Mouse (Mus musculus) embryonic facial prominence, embryonic 11.5 days (tissue): ENCODE results near the gene Adam15. TPM values are rescaled to one million over a fixed set of nuclear protein-coding genes. Genes with fewer than 3 reads are reported as not detected.

Experiments used
- ATAC-seq: fragments of 200-750 bp; cut with Nextera tagmentation; replicated peaks from 2 replicates; pipeline ENCODE4 v1.8.0; 2017; ENCODE audit warnings: low read depth; ENCODE audit not compliant: insufficient number of reproducible peaks, low FRiP score, low TSS enrichment
- DNase-seq: peaks from one replicate; pipeline ENCODE4 v3.0.0-alpha.2; 2015; ENCODE audit warnings: low spot score
- H3K27ac ChIP-seq: fragments of 300-500 bp; sonication (generic); replicated peaks from 2 replicates; pipeline ENCODE4 v1.5.1; 2014; ENCODE audit warnings: mild to moderate bottlenecking, low read depth, low read length, control low read depth
- H3K27me3 ChIP-seq: fragments of 300-500 bp; sonication (generic); 2 replicates; pipeline ENCODE4 v1.6.1; 2014; ENCODE audit warnings: mild to moderate bottlenecking, low read length, moderate library complexity, mixed read lengths; ENCODE audit not compliant: control insufficient read depth, insufficient read depth
- H3K36me3 ChIP-seq: fragments of 300-500 bp; sonication (generic); replicated peaks from 2 replicates; pipeline ENCODE4 v1.6.1; 2014; ENCODE audit warnings: low read depth, mild to moderate bottlenecking, low read length, moderate library complexity, mixed read lengths; ENCODE audit not compliant: control insufficient read depth, insufficient read depth
- H3K4me1 ChIP-seq: fragments of 300-500 bp; sonication (generic); 2 replicates; pipeline ENCODE4 v1.6.1; 2014; ENCODE audit warnings: low read length, mixed read lengths; ENCODE audit not compliant: control insufficient read depth, insufficient read depth
- H3K4me2 ChIP-seq: fragments of 300-500 bp; sonication (generic); 2 replicates; pipeline ENCODE4 v1.6.1; 2014; ENCODE audit warnings: low read depth, mild to moderate bottlenecking, control low read depth, low read length, moderate library complexity
- H3K4me3 ChIP-seq: fragments of 300-500 bp; sonication (generic); 2 replicates; pipeline ENCODE4 v1.5.1; 2014; ENCODE audit warnings: low read depth, low read length, control low read depth
- H3K9ac ChIP-seq: fragments of 300-500 bp; sonication (generic); replicated peaks from 2 replicates; pipeline ENCODE4 v1.6.1; 2014; ENCODE audit warnings: mild to moderate bottlenecking, control low read depth, low read length
- H3K9me3 ChIP-seq: fragments of 300-500 bp; sonication (generic); replicated peaks from 2 replicates; pipeline ENCODE4 v1.6.1; 2016; ENCODE audit warnings: mild to moderate bottlenecking, low read length, inconsistent platforms, mixed read lengths; ENCODE audit not compliant: control insufficient read depth
- WGBS: fragments of 180-500 bp; shearing (Covaris S2); extraction: QIAGEN DNeasy Blood & Tissue Kit; methylation state at CpG from one replicate; pipeline ENCODE4 v1.1.7; 2014; 5-methylcytosine and 5-hydroxymethylcytosine counted together
- polyA plus RNA-seq: library from polyadenylated mRNA; unstranded; fragments of >200 nt; fragmentation: Nextera tagmentation; extraction: Ambion mirVana; gene quantifications from 2 replicates; pipeline ENCODE4 v1.2.1, GENCODE M21; 2014

Gene Adam15
- polyA plus RNA-seq, 1 experiment from 2014 or later: 17.8 TPM

DNA sequence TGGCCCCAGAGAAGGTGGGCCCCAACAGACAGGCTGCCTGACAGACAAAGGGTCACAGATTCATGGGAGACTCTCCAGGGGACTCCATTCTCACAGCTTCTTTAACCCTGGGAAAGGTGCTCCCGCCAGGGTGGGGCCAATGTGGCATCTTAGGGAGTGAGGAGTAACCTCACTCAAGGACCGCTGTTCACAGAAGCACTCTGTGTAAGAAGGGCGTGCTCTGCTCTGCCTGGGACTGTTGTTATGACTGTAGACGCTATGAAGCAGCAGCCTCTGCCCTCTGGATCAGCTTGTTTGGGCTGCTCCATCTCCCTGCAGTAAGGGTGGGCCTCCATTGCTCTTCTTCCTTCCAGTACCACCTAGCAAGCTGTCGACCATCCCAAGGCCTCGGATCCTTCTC is 45.4 kb downstream of the Adam15 start:
- Histone ChIP-seq H3K9me3 (no peaks in the 10 kb centered on the region), H3K27me3 (no peaks in the 10 kb centered on the region; the same call in 1 of the 2 replicates), H3K9ac (no peak overlapping the region), H3K27ac (no peak overlapping the region), H3K4me2 (no peak overlapping the region), H3K36me3 (no peaks in the 10 kb centered on the region), H3K4me3 (no peak overlapping the region), H3K4me1 (no peaks in the 10 kb centered on the region)
- ATAC-seq (no peak), DNase-seq (no peak)
- 60% methylated on average over 6 of the region's 6 CpGs for whole genome bisulfite sequencing

DNA sequence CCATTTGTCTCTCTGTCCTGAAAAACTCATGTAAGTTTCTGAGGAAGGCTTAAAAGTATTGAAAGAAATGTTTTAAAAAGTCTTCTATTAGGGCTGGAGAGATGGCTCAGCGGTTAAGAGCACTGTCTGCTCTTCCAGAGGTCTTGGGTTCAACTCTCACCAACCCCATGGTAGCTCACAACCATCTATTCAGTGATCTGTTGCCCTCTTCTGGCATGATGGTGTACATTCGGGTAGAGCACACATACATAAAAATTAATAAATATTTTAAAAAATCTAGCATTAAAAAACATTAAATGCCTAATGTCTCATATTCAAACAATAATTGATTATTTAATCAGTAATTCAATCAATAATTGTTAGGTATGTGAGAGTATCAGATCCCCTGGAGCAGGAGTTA is 49.3 kb downstream of the Adam15 start:
- no peak overlapping the region for H3K9ac ChIP-seq
- no peaks in the 10 kb centered on the region for H3K4me1 ChIP-seq
- no peak overlapping the region for H3K27ac ChIP-seq
- no peak overlapping the region for H3K4me3 ChIP-seq
- no peaks in the 10 kb centered on the region for H3K9me3 ChIP-seq
- H3K36me3 ChIP-seq: no peaks in the 10 kb centered on the region
- H3K27me3 ChIP-seq: no peaks in the 10 kb centered on the region; the same call in 1 of the 2 replicates
- WGBS: 62% methylated on average over 2 of the region's 2 CpGs
- no peak overlapping the region for H3K4me2 ChIP-seq
- ATAC-seq (no peak), DNase-seq (no peak)

DNA sequence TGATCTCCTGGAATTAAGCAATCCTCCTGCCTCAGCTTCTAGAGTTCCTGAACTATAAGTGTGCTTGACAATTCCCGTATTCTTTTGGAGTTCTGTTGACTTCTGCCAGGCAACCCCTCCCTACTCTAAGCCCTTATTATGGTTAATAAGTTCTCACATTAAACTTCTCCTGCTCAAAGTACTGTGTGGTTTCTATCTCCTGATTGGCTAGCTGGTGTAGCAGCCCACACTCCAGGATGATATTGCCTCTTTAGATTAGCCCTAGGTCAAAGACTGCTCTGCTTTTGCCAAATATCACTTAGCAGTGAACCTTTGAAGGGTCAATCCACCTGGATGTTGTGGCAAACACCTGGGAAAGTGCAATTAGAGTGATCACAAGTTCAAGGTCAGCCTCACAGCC is 49.7 kb downstream of the Adam15 start:
- H3K27ac ChIP-seq: no peak overlapping the region
- ATAC-seq: no peak
- WGBS: 44% methylated on average over 1 of the region's 1 CpGs
- H3K4me1 ChIP-seq: no peaks in the 10 kb centered on the region
- H3K27me3 ChIP-seq: no peaks in the 10 kb centered on the region; the same call in 1 of the 2 replicates
- no peak overlapping the region for H3K4me3 ChIP-seq
- no peaks in the 10 kb centered on the region for H3K9me3 ChIP-seq
- peak overlapping the region; percentile 29 for H3K4me2 ChIP-seq
- no peak for DNase-seq
- no peaks in the 10 kb centered on the region for H3K36me3 ChIP-seq
- H3K9ac ChIP-seq: peak overlapping the region; percentile 40

DNA sequence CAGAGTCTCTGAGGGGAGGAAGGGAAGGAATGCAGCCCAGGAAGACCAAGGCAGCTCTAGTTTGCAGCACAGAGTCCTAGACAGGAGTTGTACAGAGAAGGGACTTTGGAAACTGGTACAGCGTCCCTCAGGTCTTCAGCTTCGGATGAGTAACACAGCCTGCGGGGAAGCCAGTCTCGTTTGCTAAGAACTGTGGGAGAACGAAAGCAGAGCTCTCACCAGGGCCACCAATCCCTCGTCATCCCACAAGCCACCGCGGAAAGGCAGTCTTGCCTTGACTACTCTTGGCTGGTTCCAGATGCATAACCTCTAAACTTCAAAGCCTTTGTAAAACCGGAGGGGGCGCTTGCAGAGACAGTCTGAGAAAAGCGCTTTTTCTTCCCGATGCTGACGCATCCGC is 50.3 kb downstream of the Adam15 start:
- ATAC-seq (no peak), DNase-seq (peak; percentile 77)
- WGBS: 6% methylated on average over 14 of the region's 14 CpGs
- Histone ChIP-seq H3K4me1 (no peaks in the 10 kb centered on the region), H3K9ac (peak overlapping the region; percentile 40), H3K9me3 (no peaks in the 10 kb centered on the region), H3K36me3 (no peaks in the 10 kb centered on the region), H3K4me2 (peak overlapping the region; percentile 29), H3K4me3 (no peak overlapping the region; the same call in 1 of the 2 replicates), H3K27ac (no peak overlapping the region), H3K27me3 (no peaks in the 10 kb centered on the region; the same call in 1 of the 2 replicates)

DNA sequence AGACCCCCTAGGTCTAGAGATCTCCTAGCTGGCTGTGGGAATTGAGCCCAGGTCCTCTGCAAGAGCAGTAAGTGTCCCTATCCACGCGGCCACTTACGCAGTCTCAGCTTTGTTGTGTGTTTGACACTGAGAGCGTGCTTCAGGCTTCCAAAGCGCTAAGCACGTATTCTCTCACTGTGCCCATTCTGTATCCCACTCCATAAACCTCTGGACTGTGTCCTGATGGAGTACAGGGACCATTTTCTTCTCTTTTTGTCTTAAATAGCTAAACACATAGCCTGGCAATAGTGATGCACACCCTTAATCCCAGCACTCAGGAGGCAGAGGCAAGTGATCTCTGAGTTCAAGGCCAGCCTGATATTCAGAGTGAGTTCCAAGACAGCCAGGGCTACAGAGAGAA is 50.9 kb downstream of the Adam15 start:
- Histone ChIP-seq H3K36me3 (no peaks in the 10 kb centered on the region), H3K9me3 (no peaks in the 10 kb centered on the region), H3K9ac (no peak overlapping the region), H3K4me2 (no peak overlapping the region), H3K4me1 (no peaks in the 10 kb centered on the region), H3K27me3 (no peaks in the 10 kb centered on the region; the same call in 1 of the 2 replicates), H3K27ac (no peak overlapping the region), H3K4me3 (no peak overlapping the region)
- no peak for ATAC-seq
- no peak for DNase-seq
- 83% methylated on average over 6 of the region's 6 CpGs for WGBS

DNA sequence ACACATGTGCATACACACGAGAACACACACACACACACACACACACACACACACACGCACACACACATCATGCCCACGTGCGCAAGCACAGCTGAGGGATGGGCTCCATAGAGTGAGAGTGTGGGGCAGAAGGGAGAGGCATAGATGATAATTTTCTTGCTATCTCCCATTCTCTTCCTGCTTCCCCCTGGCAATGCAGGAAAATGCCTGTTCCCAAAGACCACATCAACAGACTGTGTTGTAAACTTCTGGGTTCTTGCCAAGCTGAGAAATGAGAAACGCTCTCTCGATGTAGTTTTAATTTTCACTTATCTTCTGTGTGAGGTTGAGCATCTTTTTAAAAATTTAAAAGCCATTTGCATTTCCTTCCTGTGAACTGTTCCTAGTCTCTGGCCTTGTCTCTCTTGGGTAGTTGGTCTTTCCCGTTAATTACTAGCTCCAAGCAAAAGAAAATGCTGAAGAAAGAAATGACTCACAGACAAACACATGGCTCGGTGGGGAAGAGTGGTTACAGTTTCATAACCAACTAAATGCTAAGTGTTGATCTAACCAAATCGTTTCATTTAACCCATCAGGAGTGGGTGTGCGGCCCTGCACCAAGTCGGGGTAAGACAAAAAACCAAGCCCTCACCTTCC is 52.9 kb downstream of the Adam15 start:
- H3K4me2 ChIP-seq: no peak overlapping the region
- DNase-seq: no peak
- H3K27ac ChIP-seq: no peak overlapping the region
- no peaks in the 10 kb centered on the region for H3K9me3 ChIP-seq
- ATAC-seq: no peak
- H3K4me1 ChIP-seq: no peaks in the 10 kb centered on the region
- 89% methylated on average over 11 of the region's 11 CpGs for WGBS
- H3K36me3 ChIP-seq: no peaks in the 10 kb centered on the region; the same call in 1 of the 2 replicates
- no peak overlapping the region for H3K9ac ChIP-seq
- no peak overlapping the region for H3K4me3 ChIP-seq
- no peaks in the 10 kb centered on the region for H3K27me3 ChIP-seq

DNA sequence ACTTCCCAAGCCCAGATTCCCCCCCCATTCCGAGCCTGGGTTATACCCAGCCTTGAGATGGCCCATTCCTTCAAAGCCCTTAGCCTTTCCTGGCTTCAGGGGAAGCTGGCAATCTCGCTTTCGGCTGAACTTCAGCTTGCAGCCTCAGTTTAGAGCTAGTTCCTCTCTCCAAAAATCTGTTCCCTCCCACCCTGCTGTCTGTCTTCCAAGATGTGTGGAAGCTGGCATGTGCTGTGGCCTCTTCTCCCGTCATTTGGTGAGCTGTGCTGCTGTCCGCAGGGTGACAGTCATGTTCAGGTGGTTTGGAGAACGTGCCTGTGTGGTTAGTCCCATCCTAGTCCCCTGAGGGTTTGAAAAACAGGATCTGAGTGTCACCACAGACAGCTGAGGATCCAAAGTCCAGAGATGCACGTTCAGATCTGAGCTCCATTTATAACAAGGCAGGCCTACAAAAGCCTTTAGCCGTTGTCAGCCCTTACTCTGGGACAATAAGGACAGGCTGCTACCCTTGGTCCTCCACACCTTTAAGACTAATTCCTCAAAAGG is 54.0 kb downstream of the Adam15 start:
- Histone ChIP-seq H3K4me1 (no peaks in the 10 kb centered on the region), H3K27ac (no peak overlapping the region), H3K27me3 (no peaks in the 10 kb centered on the region), H3K4me3 (no peak overlapping the region), H3K9ac (no peak overlapping the region), H3K9me3 (no peaks in the 10 kb centered on the region), H3K36me3 (no peaks in the 10 kb centered on the region; the same call in 1 of the 2 replicates), H3K4me2 (no peak overlapping the region)
- 84% methylated on average over 8 of the region's 8 CpGs for WGBS
- no peak for DNase-seq
- no peak for ATAC-seq

DNA sequence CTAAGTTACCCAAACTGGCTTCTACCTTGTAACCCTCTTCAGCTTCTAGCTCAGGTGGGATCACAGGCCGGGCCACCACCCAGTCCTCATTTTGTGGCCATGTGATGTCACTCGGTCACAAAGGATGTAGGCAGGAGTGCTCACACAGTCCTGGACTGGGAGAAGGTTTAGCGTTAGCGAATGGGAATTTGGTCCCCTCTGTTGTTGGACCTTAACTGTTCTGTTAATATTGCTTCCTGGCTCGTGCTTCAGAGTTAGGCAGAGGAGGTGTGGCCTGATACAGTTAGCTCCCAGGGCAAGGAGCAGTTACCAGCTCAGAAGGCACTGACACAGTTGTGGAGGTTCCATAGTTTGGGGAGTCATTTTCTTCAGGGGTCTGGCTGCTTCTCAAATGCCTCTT is 55.6 kb downstream of the Adam15 start:
- WGBS: 79% methylated on average over 5 of the region's 5 CpGs
- H3K4me3 ChIP-seq: no peak overlapping the region

More for the DNA sequence above, 55.6 kb downstream of the Adam15 start:
- DNase-seq (no peak), ATAC-seq (no peak)
- Histone ChIP-seq H3K9me3 (no peaks in the 10 kb centered on the region), H3K36me3 (no peaks in the 10 kb centered on the region; the same call in 1 of the 2 replicates), H3K4me2 (no peak overlapping the region), H3K4me1 (no peaks in the 10 kb centered on the region), H3K27ac (no peak overlapping the region), H3K27me3 (no peaks in the 10 kb centered on the region), H3K9ac (no peak overlapping the region)
